22 mouse cellular contexts compared by ENCODE assay signal in genomic region chr2:160613186-160613919, GRCm38 (mm10). TPM values are rescaled to one million over a fixed set of nuclear protein-coding genes. Genes with fewer than 3 reads are reported as not detected.
A peak's percentile ranks its signal among the peaks of the same experiment; 100 is the strongest.
DNase-seq lines count a peak whose midpoint lies in the region; ATAC-seq and TF ChIP-seq lines count a peak whose summit lies in the region.
"Had no signal": no experiment of that assay in that cellular context is flagged by ENCODE, and none has a peak within 500 bp of the region (broad histone marks: within the 10 kb centered on the region; RNA-seq: fewer than 3 reads in every experiment).

No protein-coding gene starts in this region.

- H3K27me3 ChIP-seq in heart, adult 2 months (ENCODE audit: control insufficient read depth, insufficient read depth, low read length) = no peaks in the 10 kb centered on the region
- no peaks in the 10 kb centered on the region for H3K27me3 ChIP-seq in midbrain, embryonic 11.5 days (ENCODE audit: control insufficient read depth, insufficient read depth, low read length)
- H3K27me3 ChIP-seq in midbrain, embryonic 10.5 days (ENCODE audit: low read depth, poor library complexity, severe bottlenecking) = no peaks in the 10 kb centered on the region
- no peaks in the 10 kb centered on the region for H3K27me3 ChIP-seq in myocyte (ENCODE audit: control insufficient read depth, insufficient read depth, insufficient read length)
- H3K27me3 ChIP-seq: forebrain, embryonic 13.5 days; heart, embryonic 13.5 days; hindbrain, embryonic 13.5 days had no signal

- no peak for ATAC-seq in midbrain, embryonic 11.5 days (ENCODE audit: low FRiP score)
- ATAC-seq: CD4-positive, CD25-positive, alpha-beta regulatory T cell, adult 4 months; forebrain, embryonic 13.5 days; forebrain, embryonic 16.5 days; hindbrain, embryonic 16.5 days had no signal

- TF ChIP-seq POLR2A in heart, adult 2 months (IDR thresholded peaks at IDR 0.05; ENCODE audit: insufficient read depth, low read depth, low read length) = no peak
- TF ChIP-seq POLR2A in myocyte (IDR thresholded peaks at IDR 0.05; ENCODE audit: insufficient read length, low read depth) = no peak

- peaks cover 2% of the 10 kb centered on the region for H3K4me1 ChIP-seq in heart, adult 2 months (ENCODE audit: control insufficient read depth, insufficient read depth, low read length)
- H3K4me1 ChIP-seq in midbrain, embryonic 11.5 days (ENCODE audit: control insufficient read depth, insufficient read depth, low read length) = no peaks in the 10 kb centered on the region
- 0 out of 2 replicates have a peak, but pooled peaks cover under 1% of the 10 kb centered on the region for H3K4me1 ChIP-seq in midbrain, embryonic 10.5 days
- H3K4me1 ChIP-seq: forebrain, embryonic 10.5 days had no signal

- H3K4me2 ChIP-seq in midbrain, embryonic 11.5 days = no peak overlapping the region
- peak overlapping the region; percentile 8 for H3K4me2 ChIP-seq in myocyte (ENCODE audit: low read depth)
- H3K4me2 ChIP-seq: forebrain, embryonic 13.5 days; heart, embryonic 13.5 days; hindbrain, embryonic 13.5 days had no signal

- intact Hi-C loops in heart, adult 2 months (cut with DNase I) = loop anchor here (5.0 kb wide), 1 partner anchor 34 kb away; the partner anchor contains the start of gene Top1
- intact Hi-C loops in heart, postnatal 10 days (cut with DNase I) = loop anchor here (5.0 kb wide), 1 partner anchor 34 kb away; the partner anchor contains the start of gene Top1
- intact Hi-C loops in left cerebral cortex, adult 2 months (cut with DNase I) = loop anchor here (5.0 kb wide), 1 partner anchor 74 kb away; no protein-coding TSS in a partner anchor

- H3K4me3 ChIP-seq in heart, adult 2 months = no peak overlapping the region
- no peak overlapping the region for H3K4me3 ChIP-seq in left cerebral cortex, adult 2 months
- no peak overlapping the region for H3K4me3 ChIP-seq in midbrain, embryonic 11.5 days (ENCODE audit: low read depth, low read length)
- H3K4me3 ChIP-seq in midbrain, embryonic 10.5 days = no peak overlapping the region
- H3K4me3 ChIP-seq in myocyte = no peak overlapping the region
- H3K4me3 ChIP-seq: forebrain, embryonic 10.5 days; forebrain, embryonic 13.5 days; heart, embryonic 13.5 days; hindbrain, embryonic 10.5 days; hindbrain, embryonic 13.5 days had no signal

- 57% methylated on average over 5 of the region's 5 CpGs for WGBS in heart, adult 2 months
- WGBS in midbrain, embryonic 11.5 days = 82% methylated on average over 5 of the region's 5 CpGs
- 83% methylated on average over 5 of the region's 5 CpGs for WGBS in midbrain, embryonic 10.5 days

- no peaks in the 10 kb centered on the region for H3K9me3 ChIP-seq in midbrain, embryonic 11.5 days (ENCODE audit: control insufficient read depth, low read length)
- H3K9me3 ChIP-seq in midbrain, embryonic 10.5 days (replicated peaks) = no peaks in the 10 kb centered on the region
- H3K9me3 ChIP-seq: forebrain, embryonic 10.5 days; forebrain, embryonic 13.5 days; heart, embryonic 13.5 days; hindbrain, embryonic 10.5 days; hindbrain, embryonic 13.5 days had no signal

- H3ac ChIP-seq in myocyte (ENCODE audit: control insufficient read depth, insufficient read length) = no peak overlapping the region

- no peaks in the 10 kb centered on the region for H3K36me3 ChIP-seq in heart, adult 2 months (ENCODE audit: control insufficient read depth, insufficient read depth, low read length)
- H3K36me3 ChIP-seq in midbrain, embryonic 11.5 days (ENCODE audit: control insufficient read depth, insufficient read depth, low read length) = no peaks in the 10 kb centered on the region
- H3K36me3 ChIP-seq in midbrain, embryonic 10.5 days = no peaks in the 10 kb centered on the region
- no peaks in the 10 kb centered on the region for H3K36me3 ChIP-seq in myocyte (ENCODE audit: control insufficient read depth, insufficient read depth)
- H3K36me3 ChIP-seq: forebrain, embryonic 10.5 days; heart, embryonic 13.5 days; hindbrain, embryonic 10.5 days; hindbrain, embryonic 13.5 days had no signal

- TF ChIP-seq CTCF in heart, adult 2 months (IDR thresholded peaks at IDR 0.05) = peak; percentile 50
- TF ChIP-seq CTCF in left cerebral cortex, adult 2 months (IDR thresholded peaks at IDR 0.05) = peak; percentile 12

- no peaks in the 10 kb centered on the region for H3K79me2 ChIP-seq in heart, adult 2 months (replicated peaks; ENCODE audit: control insufficient read depth, insufficient read depth, low read length)
- peaks cover 3% of the 10 kb centered on the region for H3K79me2 ChIP-seq in myocyte (ENCODE audit: control insufficient read depth, insufficient read depth)

- TF ChIP-seq EP300 in heart, adult 2 months (IDR thresholded peaks at IDR 0.05; ENCODE audit: insufficient read depth, low read depth, low read length) = no peak

- no peak overlapping the region for H3K9ac ChIP-seq in heart, adult 2 months (ENCODE audit: low read depth, low read length)
- no peak overlapping the region for H3K9ac ChIP-seq in midbrain, embryonic 11.5 days (ENCODE audit: low read length)
- H3K9ac ChIP-seq: forebrain, embryonic 13.5 days; heart, embryonic 13.5 days; hindbrain, embryonic 13.5 days had no signal

- peak in 1 of 2 experiments; percentile 20 for DNase-seq in heart, adult 2 months
- no peak for DNase-seq in heart, postnatal 10 days
- DNase-seq in left cerebral cortex, adult 2 months (ENCODE audit: extremely low spot score in 1 of 2, low spot score in 2 of 2) = no peak
- DNase-seq in left cerebral cortex, adult 8-10 months (ENCODE audit: low spot score in 2 of 2) = no peak
- peak; percentile 62 for DNase-seq in midbrain, embryonic 11.5 days (ENCODE audit: low spot score, missing footprints)
- no peak for DNase-seq in midbrain, embryonic 10.5 days (ENCODE audit: low spot score)
- DNase-seq in cerebellum, adult 11 months = no peak
- DNase-seq: adrenal gland, adult 2 months; adrenal gland, postnatal 14 days; cerebellum, adult 18-20 months; cerebellum, adult 9-10 months; cerebellum, postnatal 14 days; gastrocnemius, postnatal 14 days had no signal

- peak overlapping the region; percentile 36 for H3K27ac ChIP-seq in heart, adult 2 months
- H3K27ac ChIP-seq in left cerebral cortex, adult 2 months = no peak overlapping the region
- no peak overlapping the region for H3K27ac ChIP-seq in midbrain, embryonic 11.5 days (ENCODE audit: low read depth, low read length)
- no peak overlapping the region for H3K27ac ChIP-seq in midbrain, embryonic 10.5 days (replicated peaks)
- H3K27ac ChIP-seq: forebrain, embryonic 10.5 days; forebrain, embryonic 13.5 days; heart, embryonic 13.5 days; hindbrain, embryonic 10.5 days; hindbrain, embryonic 13.5 days had no signal

TF ChIP-seq in myocyte, 11 proteins besides CTCF, POLR2A, EP300 and RAD21:
- TF ChIP-seq MYOG (IDR thresholded peaks at IDR 0.05; ENCODE audit: control insufficient read depth in 1 of 3, insufficient read depth in 1 of 3, insufficient read length in 2 of 3, low read depth in 2 of 3) (peak in 1 of 3 experiments; percentile 10), SRF (IDR thresholded peaks at IDR 0.05; ENCODE audit: control insufficient read depth, insufficient read length, low read depth) (no peak), MYOD1 (IDR thresholded peaks at IDR 0.05; ENCODE audit: control insufficient read depth in 1 of 3, insufficient read length in 2 of 3, low read depth in 2 of 3) (peak in 1 of 3 experiments; percentile 22)

RNA-seq across cellular contexts. Expression of gene Top1, which starts 32.3 kb away (rescaled TPM):
- total RNA-seq in heart, adult 2 months (2021) = 10 to 100 TPM; 44.1 to 46.8 TPM
- 5.6 and 6.9 TPM in 2 replicates for polyA plus RNA-seq in heart, adult 2 months (2012; rRNA removed)
- 10 to 100 TPM; 53.1 to 65.1 TPM for total RNA-seq in heart, postnatal 10 days (2021)
- total RNA-seq in left cerebral cortex, adult 2 months (2021) = 10 to 100 TPM; 80.4 to 85.3 TPM
- total RNA-seq in left cerebral cortex, adult 8-10 months (2022) = 10 to 100 TPM; 65.3 to 71.3 (median 70.4) TPM
- 114 and 122 TPM in 2 replicates for polyA plus RNA-seq in midbrain, embryonic 11.5 days (2014; fragmentation: Nextera tagmentation; extraction: Ambion mirVana)
- 107 and 108 TPM in 2 replicates for polyA plus RNA-seq in midbrain, embryonic 10.5 days (2016; fragmentation: Nextera tagmentation; extraction: Ambion mirVana)
- polyA plus RNA-seq in myocyte (2012; fragmentation: generic; extraction: Trizol) = 37.2 TPM
